Mouse (Mus musculus) macrophage (primary cell): ENCODE measurements around the gene Hus1. TPM values are rescaled to one million over a fixed set of nuclear protein-coding genes. Genes with fewer than 3 reads are reported as not detected.
A peak's percentile ranks its signal among the peaks of the same experiment; 100 is the strongest.

ENCODE experiments used
- H3K27ac ChIP-seq: fragments of 350-480 bp; formaldehyde crosslinking; 2 replicates; pipeline ENCODE4 v1.9.0; 2021
- H3K36me3 ChIP-seq: fragments of 350-480 bp; formaldehyde crosslinking; 2 replicates; pipeline ENCODE4 v1.9.0; 2021; ENCODE audit errors: inconsistent target
- H3K4me3 ChIP-seq: fragments of 350-480 bp; formaldehyde crosslinking; 2 replicates; pipeline ENCODE4 v1.9.0; 2021; ENCODE audit errors: inconsistent target
- H3K79me2 ChIP-seq: fragments of 350-480 bp; formaldehyde crosslinking; 2 replicates; pipeline ENCODE4 v1.9.0; 2021; ENCODE audit errors: inconsistent target
- WGBS: methylation state at CpG from one replicate; pipeline ENCODE4 v1.1.7; 2026; ENCODE audit warnings: inconsistent platforms; ENCODE audit not compliant: missing documents; 5-methylcytosine and 5-hydroxymethylcytosine counted together
- polyA plus RNA-seq: library from polyadenylated mRNA; stranded (reverse); fragments of 250-400 nt; gene quantifications from 3 replicates; pipeline ENCODE4 v1.2.4, GENCODE M21; 2018; ENCODE audit warnings: inconsistent platforms

The Hus1 gene
- polyA plus RNA-seq, 1 experiment from 2014 or later = 4.8 TPM

GRCm38 (mm10) chr11:9018491-9019267 lies 7.7 kb upstream of the Hus1 start:
- 79% methylated on average over 6 of the region's 6 CpGs for WGBS
- H3K27ac ChIP-seq = no peak overlapping the region
- H3K4me3 ChIP-seq = no peak overlapping the region
- no peaks in the 10 kb centered on the region for H3K36me3 ChIP-seq
- H3K79me2 ChIP-seq = no peaks in the 10 kb centered on the region

- WGBS = 88% methylated on average over 3 of the region's 3 CpGs
- H3K4me3 ChIP-seq = no peak overlapping the region
- H3K79me2 ChIP-seq = no peaks in the 10 kb centered on the region; the same call in 1 of the 2 replicates
- no peaks in the 10 kb centered on the region for H3K36me3 ChIP-seq
- H3K27ac ChIP-seq = no peak overlapping the region
Observed at GRCm38 (mm10) chr11:9014740-9015139, 3.7 kb upstream of the Hus1 start.

DNA sequence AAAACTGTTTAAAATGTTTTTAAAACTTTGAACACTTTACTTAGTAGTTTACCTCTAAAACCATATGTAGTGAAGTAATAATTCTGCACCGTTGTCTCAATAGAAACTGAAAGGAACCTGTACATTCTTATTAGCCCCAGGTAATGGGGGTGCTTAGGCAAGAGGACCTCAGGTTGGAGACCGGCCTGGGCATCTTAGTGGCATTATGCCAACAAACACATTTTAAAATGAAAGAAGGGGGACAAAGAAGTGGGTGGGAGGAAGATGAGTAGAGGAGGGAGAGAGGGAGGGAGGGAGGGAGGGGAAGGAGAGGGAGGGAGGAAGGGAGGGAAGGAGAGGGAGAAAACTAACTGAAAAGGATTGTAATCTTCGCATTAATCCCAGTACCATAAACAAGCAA lies 357 bp upstream of the Hus1 start:
- 0 out of 2 replicates have a peak, but pooled peaks cover 4% of the 10 kb centered on the region for H3K36me3 ChIP-seq
- WGBS = 4% methylated on average over 3 of the region's 3 CpGs
- no peaks in the 10 kb centered on the region; the same call in 1 of the 2 replicates for H3K79me2 ChIP-seq
- H3K27ac ChIP-seq = no peak overlapping the region
- H3K4me3 ChIP-seq = peak overlapping the region; percentile 75

DNA sequence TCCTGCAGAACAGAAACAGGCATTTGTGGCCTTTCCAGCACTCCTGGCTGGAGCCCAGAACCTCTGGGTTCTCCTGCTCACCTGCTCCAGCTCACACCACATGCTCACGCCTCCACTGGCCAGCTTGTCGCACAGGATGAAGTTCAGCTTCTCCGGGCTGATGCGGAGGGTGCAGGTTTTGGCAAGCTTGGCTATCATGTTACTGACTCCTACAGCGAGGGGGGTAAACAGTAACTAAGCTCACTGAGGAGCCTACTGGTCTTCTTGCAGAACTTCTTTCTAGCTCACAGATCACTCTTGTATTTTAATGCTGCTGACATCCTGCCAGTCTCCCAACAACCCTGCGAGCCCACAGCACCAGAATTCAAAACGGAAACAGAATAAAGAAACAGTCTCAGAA lies 575 bp downstream of the Hus1 start:
- Histone ChIP-seq H3K79me2 (no peaks in the 10 kb centered on the region; the same call in 1 of the 2 replicates), H3K36me3 (peaks cover 4% of the 10 kb centered on the region; the same call in 1 of the 2 replicates), H3K27ac (0 out of 2 replicates have a peak overlapping the region, but pooled peaks have one; percentile 15), H3K4me3 (peak overlapping the region; percentile 75)
- under 1% methylated on average over 7 of the region's 7 CpGs for WGBS

GRCm38 (mm10) chr11:9008761-9009160 lies 2.2 kb downstream of the Hus1 start:
- no peak overlapping the region for H3K4me3 ChIP-seq
- no peak overlapping the region for H3K27ac ChIP-seq
- H3K36me3 ChIP-seq = peaks cover 13% of the 10 kb centered on the region; the same call in 1 of the 2 replicates
- no peaks in the 10 kb centered on the region; the same call in 1 of the 2 replicates for H3K79me2 ChIP-seq
- 96% methylated on average over 5 of the region's 5 CpGs for WGBS

- H3K4me3 ChIP-seq = no peak overlapping the region
- H3K27ac ChIP-seq = no peak overlapping the region
- 94% methylated on average over 4 of the region's 4 CpGs for WGBS
- H3K79me2 ChIP-seq = no peaks in the 10 kb centered on the region
- H3K36me3 ChIP-seq = no peaks in the 10 kb centered on the region; the same call in 1 of the 2 replicates
Observed at GRCm38 (mm10) chr11:8988084-8988483, 22.9 kb downstream of the Hus1 start.

DNA sequence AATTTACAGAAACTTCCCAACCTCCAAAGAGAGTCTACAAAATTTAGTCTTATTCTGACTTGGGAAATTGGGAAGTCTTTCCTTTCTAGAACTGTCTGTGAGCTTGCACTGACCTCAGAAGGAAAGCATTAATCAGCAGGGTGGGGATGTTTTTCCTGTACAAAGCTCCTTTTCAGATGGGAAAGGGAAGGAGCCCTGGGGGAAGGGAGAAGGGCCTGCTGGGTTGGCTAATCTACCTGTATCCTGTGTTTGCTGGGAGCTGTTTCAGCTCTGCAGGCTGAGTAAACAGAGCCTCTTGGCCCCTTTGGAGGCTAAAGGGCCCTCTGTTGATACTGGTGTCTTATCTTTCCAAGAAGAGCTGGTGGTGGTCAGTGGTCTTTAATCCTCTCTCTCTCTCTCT lies 24.9 kb downstream of the Hus1 start:
- no peaks in the 10 kb centered on the region for H3K79me2 ChIP-seq
- H3K36me3 ChIP-seq = no peaks in the 10 kb centered on the region
- no peak overlapping the region for H3K4me3 ChIP-seq
- no peak overlapping the region for H3K27ac ChIP-seq

GRCm38 (mm10) chr11:8983237-8983861 lies 27.6 kb downstream of the Hus1 start:
- Histone ChIP-seq H3K27ac (no peak overlapping the region), H3K79me2 (no peaks in the 10 kb centered on the region), H3K4me3 (no peak overlapping the region), H3K36me3 (no peaks in the 10 kb centered on the region)
- WGBS = 45% methylated on average over 6 of the region's 6 CpGs

GRCm38 (mm10) chr11:8978154-8978553 lies 32.8 kb downstream of the Hus1 start:
- no peak overlapping the region for H3K4me3 ChIP-seq
- H3K79me2 ChIP-seq = no peaks in the 10 kb centered on the region
- H3K36me3 ChIP-seq = no peaks in the 10 kb centered on the region
- 52% methylated on average over 4 of the region's 4 CpGs for WGBS
- no peak overlapping the region for H3K27ac ChIP-seq

DNA sequence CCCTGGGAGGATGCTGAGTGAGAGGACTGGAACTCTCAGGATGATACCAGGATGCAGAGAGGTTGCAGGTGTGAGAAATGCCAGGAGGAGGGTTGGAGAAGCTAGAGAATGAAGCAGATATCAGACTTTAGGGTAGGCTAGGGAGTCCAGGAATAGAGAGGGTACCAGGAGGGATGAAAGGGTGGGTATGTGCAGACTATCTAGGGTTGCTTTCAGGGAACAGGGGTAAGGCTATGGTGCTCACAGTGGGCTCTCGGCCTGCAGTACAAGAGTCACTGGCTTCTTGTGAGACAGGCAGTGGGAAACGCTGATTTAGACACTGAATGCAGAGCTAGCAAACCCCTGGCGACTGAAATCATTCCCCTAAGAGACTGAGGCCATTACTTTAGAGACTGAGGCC lies 37.8 kb downstream of the Hus1 start, which contains the start of gene Pkd1l1:
Gene Pkd1l1 (minus strand): TSS at position 101 of the 400 bp plus-strand sequence.
- H3K4me3 ChIP-seq = no peak within 1 kb of the TSS
- no peaks in the 10 kb centered on the region for H3K36me3 ChIP-seq
- no peaks in the 10 kb centered on the region for H3K79me2 ChIP-seq
- 90% methylated on average over 3 of the region's 3 CpGs for WGBS
- H3K27ac ChIP-seq = no peak within 1 kb of the TSS

DNA sequence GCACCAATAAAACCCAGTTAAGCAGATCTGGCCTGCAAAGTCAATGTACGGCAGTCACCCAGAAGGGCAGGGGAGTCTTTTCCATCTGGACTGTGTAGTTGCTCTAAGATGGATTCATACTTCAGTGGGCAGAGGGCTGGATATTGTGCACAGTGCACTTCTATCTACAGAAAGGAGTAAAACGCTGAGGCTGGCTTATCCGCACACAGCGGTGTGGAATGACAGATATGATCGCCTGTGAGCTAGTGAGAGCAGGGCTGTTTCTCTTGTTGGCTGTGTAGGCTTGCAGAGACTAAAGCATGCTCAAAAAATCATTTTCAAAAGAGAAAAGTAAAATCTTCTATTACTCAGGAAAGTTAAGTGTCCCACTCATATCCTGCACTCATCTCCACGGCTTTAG lies 38.9 kb downstream of the Hus1 start:
- Histone ChIP-seq H3K79me2 (no peaks in the 10 kb centered on the region), H3K27ac (no peak overlapping the region), H3K36me3 (no peaks in the 10 kb centered on the region), H3K4me3 (no peak overlapping the region)
- 95% methylated on average over 6 of the region's 6 CpGs for WGBS

DNA sequence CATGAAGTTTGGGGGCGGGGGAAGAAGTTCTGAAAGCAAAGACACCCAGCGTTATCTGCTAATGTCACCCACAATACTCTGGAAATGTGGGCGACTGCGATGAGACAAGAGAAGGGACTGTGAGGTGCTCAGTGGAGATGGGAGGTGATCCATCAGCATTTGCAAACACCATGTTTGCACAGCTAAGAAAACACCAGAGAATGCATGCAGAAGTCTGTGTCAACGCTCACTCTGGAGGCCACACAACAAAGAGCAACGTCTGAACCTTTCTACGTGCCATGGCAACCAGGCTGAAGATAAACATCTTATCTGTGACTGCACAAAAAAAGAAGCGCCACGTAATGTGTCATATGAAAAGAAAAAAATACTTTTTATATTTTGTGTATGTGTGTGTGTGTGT lies 40.5 kb downstream of the Hus1 start:
- Histone ChIP-seq H3K79me2 (no peaks in the 10 kb centered on the region), H3K36me3 (no peaks in the 10 kb centered on the region), H3K27ac (no peak overlapping the region), H3K4me3 (no peak overlapping the region)
- 91% methylated on average over 9 of the region's 9 CpGs for WGBS

- 94% methylated on average over 7 of the region's 7 CpGs for WGBS
- no peaks in the 10 kb centered on the region for H3K36me3 ChIP-seq
- no peaks in the 10 kb centered on the region for H3K79me2 ChIP-seq
- H3K4me3 ChIP-seq = no peak overlapping the region
- no peak overlapping the region for H3K27ac ChIP-seq
Observed at GRCm38 (mm10) chr11:8968094-8968493, 42.9 kb downstream of the Hus1 start.

DNA sequence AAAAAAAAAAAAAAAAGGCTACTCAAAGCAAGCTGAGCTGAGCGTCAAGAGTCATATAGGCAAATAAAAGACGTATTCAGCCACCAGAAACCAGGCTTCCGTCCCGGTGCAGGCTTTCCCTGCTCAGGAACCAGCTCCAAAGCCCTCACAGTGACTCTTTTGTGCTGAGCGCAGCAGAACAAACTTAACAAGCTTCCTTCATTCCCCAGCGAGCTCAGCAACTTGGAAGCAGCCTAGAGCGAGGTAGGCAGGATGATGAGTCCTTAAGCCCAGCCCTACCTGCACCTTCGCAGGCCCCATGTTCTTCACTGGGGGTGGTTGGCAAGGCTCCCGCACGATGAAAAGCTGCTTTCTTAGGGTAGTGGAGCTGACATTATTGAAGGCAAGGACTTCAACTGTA lies 52.4 kb downstream of the Hus1 start:
- no peak overlapping the region for H3K4me3 ChIP-seq
- 85% methylated on average over 10 of the region's 10 CpGs for WGBS
- no peaks in the 10 kb centered on the region for H3K36me3 ChIP-seq
- no peaks in the 10 kb centered on the region for H3K79me2 ChIP-seq
- H3K27ac ChIP-seq = no peak overlapping the region

DNA sequence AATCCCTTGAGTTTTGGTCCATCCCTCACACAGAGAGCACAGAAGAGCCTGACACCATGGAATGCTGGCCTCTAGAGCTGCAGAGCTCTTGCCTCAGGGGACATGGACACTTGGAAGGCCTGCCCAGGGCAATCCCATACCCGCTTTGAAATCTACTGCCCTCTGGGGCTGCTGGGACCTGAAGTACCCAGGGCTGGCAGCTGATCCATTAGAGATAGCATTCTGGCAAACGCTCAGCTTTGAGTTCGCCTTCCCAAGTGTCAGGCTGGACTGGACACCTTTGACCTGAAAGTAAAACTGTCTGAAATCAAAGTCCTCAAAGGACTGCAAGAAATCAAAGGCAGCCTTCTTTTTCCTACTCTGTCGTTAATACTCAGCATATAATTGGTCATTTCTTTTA lies 52.9 kb downstream of the Hus1 start:
- Histone ChIP-seq H3K79me2 (no peaks in the 10 kb centered on the region), H3K36me3 (no peaks in the 10 kb centered on the region), H3K27ac (no peak overlapping the region), H3K4me3 (no peak overlapping the region)
- WGBS = 95% methylated on average over 4 of the region's 4 CpGs
